In the genomic region with DNA sequence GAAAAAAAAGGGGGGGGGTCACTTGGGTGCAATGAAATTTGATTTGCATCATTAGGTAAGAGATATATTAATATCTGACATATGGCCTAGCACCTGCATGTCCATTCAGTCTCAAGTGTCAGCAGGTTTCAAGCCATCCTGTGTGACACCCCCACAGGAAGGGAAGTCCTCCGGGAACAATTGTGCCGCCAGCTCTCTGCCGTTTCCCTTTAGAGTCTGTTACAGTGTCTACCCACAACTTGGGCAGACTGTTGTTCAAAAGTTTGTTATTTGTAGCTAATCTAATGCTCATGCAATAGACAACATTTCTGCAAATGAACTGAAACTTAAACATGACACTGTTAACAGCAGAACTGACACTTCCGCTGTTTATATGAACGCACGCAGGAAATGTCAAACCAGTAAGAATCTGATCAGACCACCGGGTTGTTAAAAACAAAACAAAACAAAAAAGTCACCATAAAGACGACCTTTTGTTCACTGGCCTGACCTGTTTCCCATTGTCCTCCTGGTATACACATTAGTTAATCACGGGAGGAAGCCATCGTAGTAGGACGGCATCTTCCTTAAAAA, we compare ENCODE assay signal across 10 mouse cellular contexts. TPM values are rescaled to one million over a fixed set of nuclear protein-coding genes. Genes with fewer than 3 reads are reported as not detected.
DNase-seq lines count a peak whose midpoint lies in the region; ATAC-seq and TF ChIP-seq lines count a peak whose summit lies in the region.
"Had no signal": no experiment of that assay in that cellular context is flagged by ENCODE, and none has a peak within 500 bp of the region (broad histone marks: within the 10 kb centered on the region; RNA-seq: fewer than 3 reads in every experiment).

No protein-coding gene starts in this region.

- H3K36me3 ChIP-seq in intestine, embryonic 16.5 days (ENCODE audit: control insufficient read depth, insufficient read depth, low read length) = no peaks in the 10 kb centered on the region
- no peaks in the 10 kb centered on the region for H3K36me3 ChIP-seq in intestine, embryonic 15.5 days
- H3K36me3 ChIP-seq in liver, embryonic 14.5 days (replicated peaks; ENCODE audit: control insufficient read depth, insufficient read depth, low read depth) = no peaks in the 10 kb centered on the region
- H3K36me3 ChIP-seq: neural tube, embryonic 12.5 days had no signal

- TF ChIP-seq EP300 in liver, embryonic 14.5 days (IDR thresholded peaks at IDR 0.05; ENCODE audit: low read depth) = no peak

- H3K4me3 ChIP-seq in intestine, embryonic 16.5 days (ENCODE audit: low read length) = no peak overlapping the region
- no peak overlapping the region for H3K4me3 ChIP-seq in intestine, embryonic 15.5 days (replicated peaks)
- H3K4me3 ChIP-seq in liver, embryonic 14.5 days (ENCODE audit: insufficient read depth in 1 of 2, low read depth in 2 of 2, low read length in 2 of 2) = peak overlapping the region; percentile 30 to 36; a peak in 3 of 4 replicates
- H3K4me3 ChIP-seq: neural tube, embryonic 12.5 days had no signal

- H3K9me3 ChIP-seq in intestine, embryonic 16.5 days (ENCODE audit: control insufficient read depth, low read length) = no peaks in the 10 kb centered on the region
- no peaks in the 10 kb centered on the region for H3K9me3 ChIP-seq in intestine, embryonic 15.5 days
- H3K9me3 ChIP-seq in liver, embryonic 14.5 days (ENCODE audit: control insufficient read depth, low read length) = no peaks in the 10 kb centered on the region
- H3K9me3 ChIP-seq: neural tube, embryonic 12.5 days had no signal

- no peak for ATAC-seq in intestine, embryonic 16.5 days
- no peak for ATAC-seq in intestine, embryonic 15.5 days
- no peak for ATAC-seq in liver, embryonic 14.5 days (ENCODE audit: insufficient read depth)

- H3K27me3 ChIP-seq in intestine, embryonic 16.5 days (replicated peaks; ENCODE audit: control insufficient read depth, insufficient read depth, low read length) = no peaks in the 10 kb centered on the region
- H3K27me3 ChIP-seq in intestine, embryonic 15.5 days (replicated peaks) = no peaks in the 10 kb centered on the region
- no peaks in the 10 kb centered on the region for H3K27me3 ChIP-seq in liver, embryonic 14.5 days (ENCODE audit: control insufficient read depth, insufficient read depth, low read length)
- H3K27me3 ChIP-seq: neural tube, embryonic 12.5 days had no signal

- H3K9ac ChIP-seq in intestine, embryonic 16.5 days (ENCODE audit: low read depth, low read length) = no peak overlapping the region
- H3K9ac ChIP-seq in intestine, embryonic 15.5 days = no peak overlapping the region
- H3K9ac ChIP-seq in liver, embryonic 14.5 days (replicated peaks) = peak overlapping the region; percentile 65
- H3K9ac ChIP-seq: neural tube, embryonic 12.5 days had no signal

- TF ChIP-seq CTCF in liver, embryonic 14.5 days (IDR thresholded peaks at IDR 0.05; ENCODE audit: low read depth) = no peak

- 0 out of 2 replicates have a peak overlapping the region, but pooled peaks have one; percentile 3 for H3K27ac ChIP-seq in intestine, embryonic 16.5 days (ENCODE audit: low read length)
- no peak overlapping the region for H3K27ac ChIP-seq in intestine, embryonic 15.5 days
- peak overlapping the region; percentile 54 for H3K27ac ChIP-seq in liver, embryonic 14.5 days
- H3K27ac ChIP-seq: neural tube, embryonic 12.5 days had no signal

- no peak overlapping the region for H3K4me2 ChIP-seq in intestine, embryonic 16.5 days (ENCODE audit: low read depth, low read length)
- H3K4me2 ChIP-seq in intestine, embryonic 15.5 days (replicated peaks) = no peak overlapping the region
- H3K4me2 ChIP-seq in liver, embryonic 14.5 days (ENCODE audit: low read depth) = peak overlapping the region; percentile 60
- H3K4me2 ChIP-seq: neural tube, embryonic 12.5 days had no signal

- 0 out of 2 replicates have a peak, but pooled peaks cover 4% of the 10 kb centered on the region for H3K4me1 ChIP-seq in intestine, embryonic 16.5 days (ENCODE audit: control insufficient read depth, insufficient read depth, low read length)
- H3K4me1 ChIP-seq in intestine, embryonic 15.5 days (replicated peaks) = no peaks in the 10 kb centered on the region
- peaks cover 29 to 45% of the 10 kb centered on the region in 2 experiments for H3K4me1 ChIP-seq in liver, embryonic 14.5 days (replicated peaks; ENCODE audit: control insufficient read depth in 2 of 2, insufficient read depth in 2 of 2, low read length in 1 of 2)

- DNase-seq in thymus, postnatal 25 days = peak; percentile 54
- DNase-seq in thymus, postnatal 10 days (ENCODE audit: low spot score in 2 of 2) = no peak
- DNase-seq in liver, embryonic 14.5 days (ENCODE audit: low read depth in 3 of 3, low spot score in 3 of 3) = no peak
- DNase-seq in embryo, embryonic 10.5 days (ENCODE audit: low spot score) = no peak
- DNase-seq in retina, embryonic 14.5 days (ENCODE audit: low spot score) = no peak
- no peak for DNase-seq in cerebellum, adult 8-10 months
- DNase-seq: cerebellum, adult 9-10 months had no signal

- WGBS in intestine, embryonic 16.5 days = 52% methylated on average over 11 of the region's 11 CpGs
- 53% methylated on average over 11 of the region's 11 CpGs for WGBS in intestine, embryonic 15.5 days
- WGBS in liver, embryonic 14.5 days (ENCODE audit: insufficient replicate concordance) = 23% methylated on average over 11 of the region's 11 CpGs

RNA-seq across cellular contexts. Expression of a gene that starts 23.9 kb away (rescaled TPM):
- 39.4 and 39.5 TPM in 2 replicates for polyA plus RNA-seq in intestine, embryonic 16.5 days (2015; fragmentation: Nextera tagmentation; extraction: Ambion mirVana)
- 40.1 and 42.0 TPM in 2 replicates for polyA plus RNA-seq in intestine, embryonic 15.5 days (2015; fragmentation: Nextera tagmentation; extraction: Ambion mirVana)
- 9.3 and 11.6 TPM in 2 replicates for polyA plus RNA-seq in liver, embryonic 14.5 days (2012; rRNA removed)
- 15.4 and 16.2 TPM in 2 replicates for polyA plus RNA-seq in liver, embryonic 14.5 days (2014; fragmentation: Nextera tagmentation; extraction: Ambion mirVana)

RNA-seq across cellular contexts. Expression of a gene that starts 55.2 kb away (rescaled TPM):
- polyA plus RNA-seq in intestine, embryonic 16.5 days (2015; fragmentation: Nextera tagmentation; extraction: Ambion mirVana) = 103 and 120 TPM in 2 replicates
- 64.8 and 74.4 TPM in 2 replicates for polyA plus RNA-seq in intestine, embryonic 15.5 days (2015; fragmentation: Nextera tagmentation; extraction: Ambion mirVana)
- polyA plus RNA-seq in liver, embryonic 14.5 days (2012; rRNA removed) = 12.4 and 12.7 TPM in 2 replicates
- polyA plus RNA-seq in liver, embryonic 14.5 days (2014; fragmentation: Nextera tagmentation; extraction: Ambion mirVana) = 24.9 and 28.7 TPM in 2 replicates

Comparison
In these comparisons a context has a peak if more than half of its experiments do, and no peak if none do; other contexts are left out.
1. H3K4me3 ChIP-seq: peak in liver, embryonic 14.5 days (2 of 2); none in intestine, embryonic 16.5 days (single experiment) and intestine, embryonic 15.5 days (single experiment).